Mouse (Mus musculus): ENCODE measurements at regions not wholly inside any gene's neighbourhood (a gene's known extent, or its start where the extent isn't known, plus 50 kb on each side); places are given as distances from the start of the nearest gene placed in this dataset.
A peak's percentile ranks its signal among the peaks of the same experiment; 100 is the strongest.

GRCm38 (mm10) chr9:73223111-73223510, 109.9 kb downstream of the Rsl24d1 start:
- Histone ChIP-seq H3K27me3 (ENCODE audit: control insufficient read depth, insufficient read depth, low read length) (no peaks in the 10 kb centered on the region), H3K27ac (ENCODE audit: control insufficient read depth, insufficient read depth, low read length) (no peak overlapping the region), H3K4me1 (replicated peaks; ENCODE audit: control insufficient read depth, insufficient read depth, low read length) (no peaks in the 10 kb centered on the region), H3K4me3 (ENCODE audit: control insufficient read depth, insufficient read depth, low read length) (no peak overlapping the region), H3K36me3 (ENCODE audit: control insufficient read depth, insufficient read depth, low read length) (no peaks in the 10 kb centered on the region)
- no peak for TF ChIP-seq POLR2A (IDR thresholded peaks at IDR 0.05; ENCODE audit: control insufficient read depth, extremely low read depth, insufficient read depth, low read length, poor library complexity)
- TF ChIP-seq CTCF (IDR thresholded peaks at IDR 0.05; ENCODE audit: borderline replicate concordance, control insufficient read depth, extremely low read depth, insufficient read depth, low read length, poor library complexity): no peak
- 84% methylated on average over 6 of the region's 6 CpGs for WGBS
- no peak for DNase-seq

GRCm38 (mm10) chr9:73240188-73240587, 127.0 kb downstream of the Rsl24d1 start:
- H3K4me3 ChIP-seq (ENCODE audit: control insufficient read depth, insufficient read depth, low read length): no peak overlapping the region
- H3K27ac ChIP-seq (ENCODE audit: control insufficient read depth, insufficient read depth, low read length): no peak overlapping the region
- H3K27me3 ChIP-seq (ENCODE audit: control insufficient read depth, insufficient read depth, low read length): no peaks in the 10 kb centered on the region
- no peaks in the 10 kb centered on the region for H3K4me1 ChIP-seq (replicated peaks; ENCODE audit: control insufficient read depth, insufficient read depth, low read length)
- WGBS: 17% methylated on average over 5 of the region's 5 CpGs
- H3K36me3 ChIP-seq (ENCODE audit: control insufficient read depth, insufficient read depth, low read length): no peaks in the 10 kb centered on the region
- DNase-seq: peak; percentile 12
- TF ChIP-seq CTCF (IDR thresholded peaks at IDR 0.05; ENCODE audit: borderline replicate concordance, control insufficient read depth, extremely low read depth, insufficient read depth, low read length, poor library complexity): no peak
- no peak for TF ChIP-seq POLR2A (IDR thresholded peaks at IDR 0.05; ENCODE audit: control insufficient read depth, extremely low read depth, insufficient read depth, low read length, poor library complexity)

- no peaks in the 10 kb centered on the region for H3K27me3 ChIP-seq (ENCODE audit: control insufficient read depth, insufficient read depth, low read length)
- TF ChIP-seq POLR2A (IDR thresholded peaks at IDR 0.05; ENCODE audit: control insufficient read depth, extremely low read depth, insufficient read depth, low read length, poor library complexity) (no peak), CTCF (IDR thresholded peaks at IDR 0.05; ENCODE audit: borderline replicate concordance, control insufficient read depth, extremely low read depth, insufficient read depth, low read length, poor library complexity) (no peak)
- H3K27ac ChIP-seq (ENCODE audit: control insufficient read depth, insufficient read depth, low read length): no peak overlapping the region
- H3K36me3 ChIP-seq (ENCODE audit: control insufficient read depth, insufficient read depth, low read length): no peaks in the 10 kb centered on the region
- no peaks in the 10 kb centered on the region for H3K4me1 ChIP-seq (replicated peaks; ENCODE audit: control insufficient read depth, insufficient read depth, low read length)
- no peak overlapping the region for H3K4me3 ChIP-seq (ENCODE audit: control insufficient read depth, insufficient read depth, low read length)
- no peak for DNase-seq
- WGBS: 84% methylated on average over 4 of the region's 4 CpGs
These were observed 129.5 kb downstream of the Rsl24d1 start for GRCm38 (mm10) chr9:73242521-73243308.

- H3K4me3 ChIP-seq (ENCODE audit: control insufficient read depth, insufficient read depth, low read length): no peak overlapping the region
- no peak for TF ChIP-seq CTCF (IDR thresholded peaks at IDR 0.05; ENCODE audit: borderline replicate concordance, control insufficient read depth, extremely low read depth, insufficient read depth, low read length, poor library complexity)
- no peak for TF ChIP-seq POLR2A (IDR thresholded peaks at IDR 0.05; ENCODE audit: control insufficient read depth, extremely low read depth, insufficient read depth, low read length, poor library complexity)
- H3K27ac ChIP-seq (ENCODE audit: control insufficient read depth, insufficient read depth, low read length): no peak overlapping the region
- H3K27me3 ChIP-seq (ENCODE audit: control insufficient read depth, insufficient read depth, low read length): no peaks in the 10 kb centered on the region
- no peak for DNase-seq
- no peaks in the 10 kb centered on the region for H3K36me3 ChIP-seq (ENCODE audit: control insufficient read depth, insufficient read depth, low read length)
- no peaks in the 10 kb centered on the region for H3K4me1 ChIP-seq (replicated peaks; ENCODE audit: control insufficient read depth, insufficient read depth, low read length)
- 93% methylated on average over 2 of the region's 3 CpGs for WGBS
These were observed 131.0 kb downstream of the Rsl24d1 start for GRCm38 (mm10) chr9:73244177-73244576.

GRCm38 (mm10) chr9:73245524-73245923, 132.3 kb downstream of the Rsl24d1 start:
- 72% methylated on average over 7 of the region's 7 CpGs for WGBS
- TF ChIP-seq CTCF (IDR thresholded peaks at IDR 0.05; ENCODE audit: borderline replicate concordance, control insufficient read depth, extremely low read depth, insufficient read depth, low read length, poor library complexity) (no peak), POLR2A (IDR thresholded peaks at IDR 0.05; ENCODE audit: control insufficient read depth, extremely low read depth, insufficient read depth, low read length, poor library complexity) (no peak)
- H3K4me1 ChIP-seq (replicated peaks; ENCODE audit: control insufficient read depth, insufficient read depth, low read length): no peaks in the 10 kb centered on the region
- DNase-seq: no peak
- no peak overlapping the region for H3K27ac ChIP-seq (ENCODE audit: control insufficient read depth, insufficient read depth, low read length)
- H3K36me3 ChIP-seq (ENCODE audit: control insufficient read depth, insufficient read depth, low read length): no peaks in the 10 kb centered on the region
- H3K4me3 ChIP-seq (ENCODE audit: control insufficient read depth, insufficient read depth, low read length): no peak overlapping the region
- H3K27me3 ChIP-seq (ENCODE audit: control insufficient read depth, insufficient read depth, low read length): no peaks in the 10 kb centered on the region

- TF ChIP-seq POLR2A (IDR thresholded peaks at IDR 0.05; ENCODE audit: control insufficient read depth, extremely low read depth, insufficient read depth, low read length, poor library complexity): no peak
- TF ChIP-seq CTCF (IDR thresholded peaks at IDR 0.05; ENCODE audit: borderline replicate concordance, control insufficient read depth, extremely low read depth, insufficient read depth, low read length, poor library complexity): no peak
- no peak for DNase-seq
- 92% methylated on average over 9 of the region's 9 CpGs for WGBS
- Histone ChIP-seq H3K27me3 (ENCODE audit: control insufficient read depth, insufficient read depth, low read length) (no peaks in the 10 kb centered on the region), H3K4me3 (ENCODE audit: control insufficient read depth, insufficient read depth, low read length) (no peak overlapping the region), H3K27ac (ENCODE audit: control insufficient read depth, insufficient read depth, low read length) (no peak overlapping the region), H3K4me1 (replicated peaks; ENCODE audit: control insufficient read depth, insufficient read depth, low read length) (no peaks in the 10 kb centered on the region), H3K36me3 (ENCODE audit: control insufficient read depth, insufficient read depth, low read length) (no peaks in the 10 kb centered on the region)
These were observed 144.9 kb downstream of the Rsl24d1 start for GRCm38 (mm10) chr9:73258171-73258570.
